Mouse (Mus musculus) liver, embryonic 14.5 days (tissue): ENCODE data around the gene Bbox1.

Source experiments
- CTCF ChIP-seq: IDR thresholded peaks from 2 replicates; pipeline ENCODE4 v1.5.1; 2016; ENCODE audit warnings: antibody characterized with exemption, low read depth, control low read depth
- EP300 ChIP-seq: IDR thresholded peaks from 2 replicates; pipeline ENCODE4 v1.6.1; 2016; ENCODE audit warnings: antibody characterized with exemption, low read depth

DNA sequence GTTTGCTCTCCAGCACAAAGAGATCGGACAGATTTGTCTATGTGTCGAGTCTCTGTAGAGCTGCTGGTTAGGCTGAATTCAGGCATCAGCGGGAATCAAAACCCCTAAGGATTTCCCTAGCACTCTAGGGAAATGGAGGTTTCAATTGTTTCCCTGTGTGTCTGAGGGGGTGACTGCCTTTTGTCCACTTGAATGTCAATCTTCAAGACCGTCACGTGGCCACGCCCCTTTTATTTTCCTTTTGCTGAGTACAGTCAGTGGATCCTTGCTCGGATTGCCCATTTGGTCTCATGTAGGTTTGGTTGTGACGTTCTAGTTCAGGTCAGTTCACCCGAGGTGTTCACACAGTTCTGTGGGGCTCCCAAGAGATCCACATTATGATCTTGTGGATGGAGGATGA is 82.1 kb downstream of the Bbox1 start:
- TF ChIP-seq CTCF: no peak
- TF ChIP-seq EP300: no peak
